Mouse (Mus musculus) intestine, embryonic 14.5 days (tissue): ENCODE measurements around the gene Ssh2. TPM values are rescaled to one million over a fixed set of nuclear protein-coding genes. Genes with fewer than 3 reads are reported as not detected.

Experiments
- ATAC-seq: fragments of 200-750 bp; cut with Nextera tagmentation; replicated peaks from 2 replicates; pipeline ENCODE4 v1.8.0; 2017; ENCODE audit warnings: low read depth, moderate number of reproducible peaks, moderate TSS enrichment, moderate library complexity; ENCODE audit not compliant: low FRiP score, low TSS enrichment
- DNase-seq: peaks from one replicate; pipeline ENCODE4 v3.0.0-alpha.2; 2018; ENCODE audit warnings: low spot score
- H3K27ac ChIP-seq: fragments of 300-500 bp; sonication (generic); 2 replicates; pipeline ENCODE4 v1.5.1; 2014; ENCODE audit warnings: low read depth, mild to moderate bottlenecking, control low read depth
- H3K27me3 ChIP-seq: fragments of 300-500 bp; sonication (generic); replicated peaks from 2 replicates; pipeline ENCODE4 v1.6.1; 2014; ENCODE audit warnings: low read length, control low read depth; ENCODE audit not compliant: control insufficient read depth, insufficient read depth
- H3K36me3 ChIP-seq: fragments of 300-500 bp; sonication (generic); 2 replicates; pipeline ENCODE4 v1.6.1; 2014; ENCODE audit warnings: low read length, control low read depth; ENCODE audit not compliant: control insufficient read depth, insufficient read depth
- H3K4me1 ChIP-seq: fragments of 300-500 bp; sonication (generic); replicated peaks from 2 replicates; pipeline ENCODE4 v1.6.1; 2014; ENCODE audit warnings: low read length, control low read depth, mixed read lengths; ENCODE audit not compliant: control insufficient read depth, insufficient read depth
- H3K4me2 ChIP-seq: fragments of 300-500 bp; sonication (generic); 2 replicates; pipeline ENCODE4 v1.6.1; 2014; ENCODE audit warnings: low read length
- H3K4me3 ChIP-seq: fragments of 300-500 bp; sonication (generic); 2 replicates; pipeline ENCODE4 v1.5.1; 2014; ENCODE audit warnings: low read depth, low read length, control low read depth, mixed read lengths
- H3K9ac ChIP-seq: fragments of 300-500 bp; sonication (generic); 2 replicates; pipeline ENCODE4 v1.6.1; 2014; ENCODE audit warnings: mild to moderate bottlenecking, low read length
- H3K9me3 ChIP-seq: fragments of 300-500 bp; sonication (generic); 2 replicates; pipeline ENCODE4 v1.6.1; 2016; ENCODE audit warnings: low read length, control low read depth; ENCODE audit not compliant: control insufficient read depth
- WGBS: fragments of 180-500 bp; shearing (Covaris S2); extraction: QIAGEN DNeasy Blood & Tissue Kit; methylation state at CpG from one replicate; pipeline ENCODE4 v1.1.7; 2014; 5-methylcytosine and 5-hydroxymethylcytosine counted together
- polyA plus RNA-seq: library from polyadenylated mRNA; unstranded; fragments of >200 nt; fragmentation: Nextera tagmentation; extraction: Ambion mirVana; gene quantifications from 2 replicates; pipeline ENCODE4 v1.2.1, GENCODE M21; 2014

Gene Ssh2
- polyA plus RNA-seq, 1 experiment from 2014 or later = 9.4 TPM

GRCm38 (mm10) chr11:77414141-77414839, 198.2 kb downstream of the Ssh2 start:
- H3K27me3 ChIP-seq = no peaks in the 10 kb centered on the region
- H3K36me3 ChIP-seq = no peaks in the 10 kb centered on the region
- no peak overlapping the region for H3K4me2 ChIP-seq
- 83% methylated on average over 2 of the region's 2 CpGs for WGBS
- no peak overlapping the region for H3K27ac ChIP-seq
- H3K4me1 ChIP-seq = no peaks in the 10 kb centered on the region
- no peaks in the 10 kb centered on the region for H3K9me3 ChIP-seq
- ATAC-seq (no peak), DNase-seq (no peak)
- H3K9ac ChIP-seq = no peak overlapping the region
- no peak overlapping the region for H3K4me3 ChIP-seq

GRCm38 (mm10) chr11:77416212-77417000, 200.3 kb downstream of the Ssh2 start:
- H3K27me3 ChIP-seq = no peaks in the 10 kb centered on the region
- no peak overlapping the region for H3K4me2 ChIP-seq
- H3K4me1 ChIP-seq = no peaks in the 10 kb centered on the region
- ATAC-seq (no peak), DNase-seq (no peak)
- no peak overlapping the region for H3K4me3 ChIP-seq
- H3K9me3 ChIP-seq = no peaks in the 10 kb centered on the region
- no peak overlapping the region for H3K9ac ChIP-seq
- WGBS = 66% methylated on average over 4 of the region's 4 CpGs
- peaks cover 3% of the 10 kb centered on the region; the same call in 1 of the 2 replicates for H3K36me3 ChIP-seq
- no peak overlapping the region for H3K27ac ChIP-seq

GRCm38 (mm10) chr11:77418021-77418420, 201.9 kb downstream of the Ssh2 start:
- 85% methylated on average over 4 of the region's 4 CpGs for WGBS

GRCm38 (mm10) chr11:77423175-77423859, 207.2 kb downstream of the Ssh2 start:
- DNase-seq (no peak), ATAC-seq (no peak)
- H3K9me3 ChIP-seq = no peaks in the 10 kb centered on the region
- H3K4me2 ChIP-seq = no peak overlapping the region
- H3K4me1 ChIP-seq = no peaks in the 10 kb centered on the region
- H3K4me3 ChIP-seq = no peak overlapping the region
- WGBS = 69% methylated on average over 4 of the region's 4 CpGs
- no peak overlapping the region for H3K27ac ChIP-seq
- H3K9ac ChIP-seq = no peak overlapping the region
- no peaks in the 10 kb centered on the region for H3K27me3 ChIP-seq
- H3K36me3 ChIP-seq = peaks cover 14% of the 10 kb centered on the region

More at GRCm38 (mm10) chr11:77418021-77418420, 201.9 kb downstream of the Ssh2 start:
- H3K36me3 ChIP-seq = peaks cover 14% of the 10 kb centered on the region
- no peak overlapping the region for H3K9ac ChIP-seq
- ATAC-seq (no peak), DNase-seq (no peak)
- no peaks in the 10 kb centered on the region for H3K27me3 ChIP-seq
- H3K4me2 ChIP-seq = no peak overlapping the region
- H3K4me1 ChIP-seq = no peaks in the 10 kb centered on the region
- H3K27ac ChIP-seq = no peak overlapping the region
- no peak overlapping the region for H3K4me3 ChIP-seq
- no peaks in the 10 kb centered on the region for H3K9me3 ChIP-seq

- DNase-seq = no peak
- ATAC-seq = no peak
- H3K27me3 ChIP-seq = no peaks in the 10 kb centered on the region
These were observed 212.4 kb downstream of the Ssh2 start for GRCm38 (mm10) chr11:77428446-77428845.

GRCm38 (mm10) chr11:77437026-77437425, 220.9 kb downstream of the Ssh2 start:
- Histone ChIP-seq H3K4me2 (no peak overlapping the region), H3K27ac (no peak overlapping the region), H3K4me1 (no peaks in the 10 kb centered on the region), H3K9ac (no peak overlapping the region), H3K4me3 (no peak overlapping the region), H3K9me3 (no peaks in the 10 kb centered on the region), H3K36me3 (peaks cover 20% of the 10 kb centered on the region; the same call in 1 of the 2 replicates), H3K27me3 (no peaks in the 10 kb centered on the region)
- ATAC-seq (no peak), DNase-seq (no peak)
- 85% methylated on average over 2 of the region's 2 CpGs for WGBS

More at GRCm38 (mm10) chr11:77428446-77428845, 212.4 kb downstream of the Ssh2 start:
- no peak overlapping the region for H3K9ac ChIP-seq
- H3K4me3 ChIP-seq = no peak overlapping the region
- H3K27ac ChIP-seq = no peak overlapping the region
- no peak overlapping the region for H3K4me2 ChIP-seq
- H3K4me1 ChIP-seq = no peaks in the 10 kb centered on the region
- no peaks in the 10 kb centered on the region for H3K9me3 ChIP-seq
- H3K36me3 ChIP-seq = peaks cover 6% of the 10 kb centered on the region
- WGBS = 84% methylated on average over 1 of the region's 1 CpGs

- no peak overlapping the region for H3K27ac ChIP-seq
- no peak overlapping the region for H3K4me2 ChIP-seq
- WGBS = 87% methylated on average over 9 of the region's 9 CpGs
- no peak overlapping the region for H3K4me3 ChIP-seq
- H3K9me3 ChIP-seq = no peaks in the 10 kb centered on the region
- H3K9ac ChIP-seq = no peak overlapping the region
- no peaks in the 10 kb centered on the region for H3K27me3 ChIP-seq
- H3K4me1 ChIP-seq = no peaks in the 10 kb centered on the region
- H3K36me3 ChIP-seq = peaks cover 21% of the 10 kb centered on the region; the same call in 1 of the 2 replicates
- ATAC-seq = no peak
- DNase-seq = no peak
These were observed 224.0 kb downstream of the Ssh2 start for GRCm38 (mm10) chr11:77440081-77440480.

- Histone ChIP-seq H3K4me3 (no peak overlapping the region), H3K9ac (no peak overlapping the region), H3K27me3 (no peaks in the 10 kb centered on the region), H3K36me3 (peaks cover 21% of the 10 kb centered on the region; the same call in 1 of the 2 replicates), H3K9me3 (no peaks in the 10 kb centered on the region), H3K4me1 (no peaks in the 10 kb centered on the region), H3K27ac (no peak overlapping the region), H3K4me2 (no peak overlapping the region)
- WGBS = 85% methylated on average over 8 of the region's 8 CpGs
- ATAC-seq = no peak
- DNase-seq = no peak
These were observed 224.9 kb downstream of the Ssh2 start for GRCm38 (mm10) chr11:77441020-77441419.
